Mouse (Mus musculus): Measurements from ENCODE around the gene Shc2.

GRCm38 (mm10) chr10:79615860-79616259, 21.9 kb downstream of the Shc2 start:
- TF ChIP-seq MAFK (IDR thresholded peaks at IDR 0.05; ENCODE audit: insufficient read depth, low read depth, low read length) (no peak), HCFC1 (IDR thresholded peaks at IDR 0.05; ENCODE audit: borderline replicate concordance, insufficient read depth, low read length) (no peak), CHD2 (IDR thresholded peaks at IDR 0.05; ENCODE audit: low read depth, low read length) (no peak)

All from ES-E14 (cell line).